Mouse (Mus musculus) C2C12 (cell line): Measurements from ENCODE around the gene Plxna2.

Source experiments
- CEBPB ChIP-seq: IDR thresholded peaks from one replicate; pipeline ENCODE4 v1.6.1; 2011; ENCODE audit warnings: low read depth, mild to moderate bottlenecking, control low read depth, moderate library complexity
- CTCF ChIP-seq: IDR thresholded peaks from one replicate; pipeline ENCODE4 v1.5.1; 2011; ENCODE audit not compliant: control insufficient read depth, insufficient read depth, insufficient read length
- MAX ChIP-seq: IDR thresholded peaks from one replicate; pipeline ENCODE4 v1.6.1; 2011; ENCODE audit warnings: mild to moderate bottlenecking, control low read depth
- MYOD1 ChIP-seq: IDR thresholded peaks from one replicate; pipeline ENCODE4 v1.6.1; 2011; ENCODE audit warnings: low read depth; ENCODE audit not compliant: control insufficient read depth, insufficient read length
- USF1 ChIP-seq: IDR thresholded peaks from one replicate; pipeline ENCODE4 v1.6.1; 2011; ENCODE audit warnings: low read depth, mild to moderate bottlenecking, control low read depth, moderate library complexity

GRCm38 (mm10) chr1:194780794-194781390 lies 162.9 kb downstream of the Plxna2 start:
- TF ChIP-seq CTCF: no peak
- TF ChIP-seq MAX: no peak
- TF ChIP-seq CEBPB: no peak
- TF ChIP-seq MYOD1: no peak
- TF ChIP-seq USF1: no peak
